Mouse (Mus musculus): ENCODE measurements at regions not wholly inside any gene's neighbourhood (a gene's known extent, or its start where the extent isn't known, plus 50 kb on each side); places are given as distances from the start of the nearest gene placed in this dataset.

GRCm38 (mm10) chr2:51285632-51286031 lies 136.7 kb upstream of the Rnd3 start:
- no peak for DNase-seq
- Histone ChIP-seq H3K4me1 (replicated peaks; ENCODE audit: control insufficient read depth, insufficient read depth, low read length) (no peaks in the 10 kb centered on the region), H3K4me3 (ENCODE audit: control insufficient read depth, insufficient read depth, low read length) (no peak overlapping the region), H3K36me3 (ENCODE audit: control insufficient read depth, insufficient read depth, low read length) (no peaks in the 10 kb centered on the region), H3K27ac (ENCODE audit: control insufficient read depth, insufficient read depth, low read length) (no peak overlapping the region), H3K27me3 (ENCODE audit: control insufficient read depth, insufficient read depth, low read length) (no peaks in the 10 kb centered on the region)
- 91% methylated on average over 1 of the region's 1 CpGs for WGBS
- TF ChIP-seq POLR2A (IDR thresholded peaks at IDR 0.05; ENCODE audit: control insufficient read depth, extremely low read depth, insufficient read depth, low read length, poor library complexity): no peak
- no peak for TF ChIP-seq CTCF (IDR thresholded peaks at IDR 0.05; ENCODE audit: borderline replicate concordance, control insufficient read depth, extremely low read depth, insufficient read depth, low read length, poor library complexity)

- no peak for DNase-seq
- Histone ChIP-seq H3K4me3 (ENCODE audit: control insufficient read depth, insufficient read depth, low read length) (no peak overlapping the region), H3K4me1 (replicated peaks; ENCODE audit: control insufficient read depth, insufficient read depth, low read length) (no peaks in the 10 kb centered on the region), H3K36me3 (ENCODE audit: control insufficient read depth, insufficient read depth, low read length) (no peaks in the 10 kb centered on the region), H3K27ac (ENCODE audit: control insufficient read depth, insufficient read depth, low read length) (no peak overlapping the region), H3K27me3 (ENCODE audit: control insufficient read depth, insufficient read depth, low read length) (no peaks in the 10 kb centered on the region)
- 6% methylated on average over 4 of the region's 4 CpGs for WGBS
- TF ChIP-seq CTCF (IDR thresholded peaks at IDR 0.05; ENCODE audit: borderline replicate concordance, control insufficient read depth, extremely low read depth, insufficient read depth, low read length, poor library complexity): no peak
- no peak for TF ChIP-seq POLR2A (IDR thresholded peaks at IDR 0.05; ENCODE audit: control insufficient read depth, extremely low read depth, insufficient read depth, low read length, poor library complexity)
Observed at GRCm38 (mm10) chr2:51284781-51285225, 135.9 kb upstream of the Rnd3 start.

- Histone ChIP-seq H3K36me3 (ENCODE audit: control insufficient read depth, insufficient read depth, low read length) (no peaks in the 10 kb centered on the region), H3K4me1 (replicated peaks; ENCODE audit: control insufficient read depth, insufficient read depth, low read length) (no peaks in the 10 kb centered on the region), H3K27ac (ENCODE audit: control insufficient read depth, insufficient read depth, low read length) (no peak overlapping the region), H3K27me3 (ENCODE audit: control insufficient read depth, insufficient read depth, low read length) (no peaks in the 10 kb centered on the region), H3K4me3 (ENCODE audit: control insufficient read depth, insufficient read depth, low read length) (no peak overlapping the region)
- TF ChIP-seq CTCF (IDR thresholded peaks at IDR 0.05; ENCODE audit: borderline replicate concordance, control insufficient read depth, extremely low read depth, insufficient read depth, low read length, poor library complexity): no peak
- TF ChIP-seq POLR2A (IDR thresholded peaks at IDR 0.05; ENCODE audit: control insufficient read depth, extremely low read depth, insufficient read depth, low read length, poor library complexity): no peak
- 93% methylated on average over 5 of the region's 5 CpGs for WGBS
- DNase-seq: no peak
Observed at GRCm38 (mm10) chr2:51279396-51280045, 130.6 kb upstream of the Rnd3 start.

- H3K27ac ChIP-seq (ENCODE audit: control insufficient read depth, insufficient read depth, low read length): no peak overlapping the region
- no peak for DNase-seq
Observed at GRCm38 (mm10) chr2:51278824-51279223, 129.9 kb upstream of the Rnd3 start.

GRCm38 (mm10) chr2:51278356-51278755 lies 129.4 kb upstream of the Rnd3 start:
- 94% methylated on average over 4 of the region's 4 CpGs for WGBS
- Histone ChIP-seq H3K36me3 (ENCODE audit: control insufficient read depth, insufficient read depth, low read length) (no peaks in the 10 kb centered on the region), H3K27ac (ENCODE audit: control insufficient read depth, insufficient read depth, low read length) (no peak overlapping the region), H3K27me3 (ENCODE audit: control insufficient read depth, insufficient read depth, low read length) (no peaks in the 10 kb centered on the region), H3K4me1 (replicated peaks; ENCODE audit: control insufficient read depth, insufficient read depth, low read length) (no peaks in the 10 kb centered on the region), H3K4me3 (ENCODE audit: control insufficient read depth, insufficient read depth, low read length) (no peak overlapping the region)
- no peak for DNase-seq
- TF ChIP-seq CTCF (IDR thresholded peaks at IDR 0.05; ENCODE audit: borderline replicate concordance, control insufficient read depth, extremely low read depth, insufficient read depth, low read length, poor library complexity): no peak
- TF ChIP-seq POLR2A (IDR thresholded peaks at IDR 0.05; ENCODE audit: control insufficient read depth, extremely low read depth, insufficient read depth, low read length, poor library complexity): no peak

More at GRCm38 (mm10) chr2:51278824-51279223, 129.9 kb upstream of the Rnd3 start:
- Histone ChIP-seq H3K36me3 (ENCODE audit: control insufficient read depth, insufficient read depth, low read length) (no peaks in the 10 kb centered on the region), H3K4me3 (ENCODE audit: control insufficient read depth, insufficient read depth, low read length) (no peak overlapping the region), H3K4me1 (replicated peaks; ENCODE audit: control insufficient read depth, insufficient read depth, low read length) (no peaks in the 10 kb centered on the region), H3K27me3 (ENCODE audit: control insufficient read depth, insufficient read depth, low read length) (no peaks in the 10 kb centered on the region)
- 93% methylated on average over 1 of the region's 1 CpGs for WGBS
- TF ChIP-seq CTCF (IDR thresholded peaks at IDR 0.05; ENCODE audit: borderline replicate concordance, control insufficient read depth, extremely low read depth, insufficient read depth, low read length, poor library complexity): no peak
- no peak for TF ChIP-seq POLR2A (IDR thresholded peaks at IDR 0.05; ENCODE audit: control insufficient read depth, extremely low read depth, insufficient read depth, low read length, poor library complexity)

GRCm38 (mm10) chr2:51276591-51276990 lies 127.7 kb upstream of the Rnd3 start:
- TF ChIP-seq CTCF (IDR thresholded peaks at IDR 0.05; ENCODE audit: borderline replicate concordance, control insufficient read depth, extremely low read depth, insufficient read depth, low read length, poor library complexity) (no peak), POLR2A (IDR thresholded peaks at IDR 0.05; ENCODE audit: control insufficient read depth, extremely low read depth, insufficient read depth, low read length, poor library complexity) (no peak)
- no peaks in the 10 kb centered on the region for H3K4me1 ChIP-seq (replicated peaks; ENCODE audit: control insufficient read depth, insufficient read depth, low read length)
- 91% methylated on average over 2 of the region's 2 CpGs for WGBS
- no peak overlapping the region for H3K27ac ChIP-seq (ENCODE audit: control insufficient read depth, insufficient read depth, low read length)
- no peaks in the 10 kb centered on the region for H3K27me3 ChIP-seq (ENCODE audit: control insufficient read depth, insufficient read depth, low read length)
- no peak overlapping the region for H3K4me3 ChIP-seq (ENCODE audit: control insufficient read depth, insufficient read depth, low read length)
- no peaks in the 10 kb centered on the region for H3K36me3 ChIP-seq (ENCODE audit: control insufficient read depth, insufficient read depth, low read length)
- DNase-seq: no peak

- 80% methylated on average over 5 of the region's 5 CpGs for WGBS
- no peaks in the 10 kb centered on the region for H3K27me3 ChIP-seq (ENCODE audit: control insufficient read depth, insufficient read depth, low read length)
- no peaks in the 10 kb centered on the region for H3K4me1 ChIP-seq (replicated peaks; ENCODE audit: control insufficient read depth, insufficient read depth, low read length)
- TF ChIP-seq CTCF (IDR thresholded peaks at IDR 0.05; ENCODE audit: borderline replicate concordance, control insufficient read depth, extremely low read depth, insufficient read depth, low read length, poor library complexity): no peak
- no peak for TF ChIP-seq POLR2A (IDR thresholded peaks at IDR 0.05; ENCODE audit: control insufficient read depth, extremely low read depth, insufficient read depth, low read length, poor library complexity)
- DNase-seq: no peak
- no peak overlapping the region for H3K4me3 ChIP-seq (ENCODE audit: control insufficient read depth, insufficient read depth, low read length)
- no peaks in the 10 kb centered on the region for H3K36me3 ChIP-seq (ENCODE audit: control insufficient read depth, insufficient read depth, low read length)
- no peak overlapping the region for H3K27ac ChIP-seq (ENCODE audit: control insufficient read depth, insufficient read depth, low read length)
Observed at GRCm38 (mm10) chr2:51273300-51273699, 124.4 kb upstream of the Rnd3 start.

Data from thymus, adult 2 months (tissue).